Mouse (Mus musculus) gastrocnemius, postnatal 10 days (tissue): ENCODE measurements around the gene Lrpap1. TPM values are rescaled to one million over a fixed set of nuclear protein-coding genes. Genes with fewer than 3 reads are reported as not detected.

Experiments
- DNase-seq: peaks from one replicate; pipeline ENCODE4 v3.0.0; 2021; ENCODE audit warnings: mixed read lengths
- total RNA-seq, 2 experiments: library from RNA; stranded (reverse); gene quantifications; 2 replicates each; pipeline ENCODE4 v1.2.3; 2021

Gene Lrpap1
- total RNA-seq, 2 experiments from 2014 or later, result 37.2 to 42.7 TPM

- DNase-seq, result no peak
These were observed 48.0 kb downstream of the Lrpap1 start for GRCm38 (mm10) chr5:35057582-35057981.

GRCm38 (mm10) chr5:35056604-35057432 lies 48.7 kb downstream of the Lrpap1 start, which contains the start of gene Dok7:
Gene Dok7 (plus strand): TSS chr5:35056766.
- peak; percentile 68 for DNase-seq

- peak; percentile 78 for DNase-seq
These were observed 50.5 kb downstream of the Lrpap1 start for GRCm38 (mm10) chr5:35055076-35055475.

- no peak for DNase-seq
These were observed 50.9 kb downstream of the Lrpap1 start for GRCm38 (mm10) chr5:35054628-35055027.

- DNase-seq, result no peak
These were observed 55.0 kb downstream of the Lrpap1 start for GRCm38 (mm10) chr5:35050541-35050940.

DNA sequence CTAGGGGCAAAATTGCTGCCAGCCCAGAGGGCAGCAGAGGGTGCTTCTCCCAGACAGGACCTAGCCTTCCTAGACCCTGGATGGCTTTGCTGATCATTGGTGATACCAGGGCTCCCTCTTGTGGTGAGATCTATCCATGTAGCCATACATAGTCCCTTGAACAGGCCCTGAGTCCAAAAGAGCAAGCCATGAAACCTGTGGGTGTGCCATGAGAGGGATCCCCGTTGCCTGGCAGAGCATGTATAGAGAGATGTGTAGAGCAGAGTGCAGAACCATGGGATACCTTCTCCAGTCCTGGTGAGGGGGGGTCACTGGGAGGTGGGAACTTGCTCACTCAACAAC lies 62.5 kb downstream of the Lrpap1 start:
- peak; percentile 73 for DNase-seq

- DNase-seq, result no peak
These were observed 63.0 kb downstream of the Lrpap1 start for GRCm38 (mm10) chr5:35042431-35043109.

Other genes with a start within 250 kb of the Lrpap1 start
- under 1 TPM; 0.14 to 0.97 TPM for gene Msantd1, start 197.8 kb downstream of the Lrpap1 start, total RNA-seq
- 10 to 100 TPM; 13.7 to 16.6 TPM for gene Rgs12, start 156.3 kb downstream of the Lrpap1 start, total RNA-seq
- 1 to 10 TPM in 1 of 2 experiments, under 1 TPM in 1; 0.40 to 1.1 TPM for gene Hgfac, start 64.3 kb downstream of the Lrpap1 start, total RNA-seq
- 10 to 100 TPM; 25.8 to 30.4 TPM for gene Dok7, start 49.0 kb downstream of the Lrpap1 start, total RNA-seq
- gene Adra2c, start 172.6 kb upstream of the Lrpap1 start, total RNA-seq, result under 1 TPM; 0.14 to 0.18 TPM